Mouse (Mus musculus): Measurements from ENCODE around the gene Surf1. TPM values are rescaled to one million over a fixed set of nuclear protein-coding genes. Genes with fewer than 3 reads are reported as not detected.
"Not testable (repeated sequence)": the region's sequence is repeated elsewhere in the genome, so short reads cannot be mapped to it uniquely, and the experiment has no call there.

Surf1 gene
- polyA plus RNA-seq, 1 experiment, result 128 TPM

DNA sequence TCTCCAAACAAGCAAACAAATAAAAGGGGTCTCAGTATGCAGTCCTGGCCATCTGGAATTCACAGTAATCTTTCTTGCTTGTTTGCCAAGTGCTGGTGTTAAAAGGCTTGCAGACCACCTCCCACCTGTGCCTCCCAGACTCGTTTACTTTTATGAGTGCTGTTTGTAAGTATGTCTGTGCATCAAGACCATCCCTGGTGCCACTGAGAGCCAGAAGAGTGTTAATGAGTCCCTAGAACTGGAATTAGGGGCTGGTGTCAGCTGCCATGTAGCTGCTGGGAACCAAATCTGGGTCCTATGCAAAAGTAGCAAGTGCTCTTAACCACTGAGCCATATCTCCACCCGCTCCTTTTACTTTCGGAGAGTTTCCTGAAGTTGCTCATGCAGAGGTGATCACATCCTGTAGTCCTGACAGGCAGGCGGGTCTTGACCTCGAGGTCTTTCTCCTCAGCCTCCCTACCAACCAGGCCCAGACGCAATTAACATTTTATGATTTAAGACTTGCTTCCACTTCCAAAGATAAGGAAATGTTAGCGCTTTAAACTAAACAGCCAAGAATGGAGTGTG, 14.4 kb downstream of the Surf1 start:
- DNase-seq (ENCODE audit: extremely low spot score in 1 of 2, low spot score in 1 of 2), result no peak

DNA sequence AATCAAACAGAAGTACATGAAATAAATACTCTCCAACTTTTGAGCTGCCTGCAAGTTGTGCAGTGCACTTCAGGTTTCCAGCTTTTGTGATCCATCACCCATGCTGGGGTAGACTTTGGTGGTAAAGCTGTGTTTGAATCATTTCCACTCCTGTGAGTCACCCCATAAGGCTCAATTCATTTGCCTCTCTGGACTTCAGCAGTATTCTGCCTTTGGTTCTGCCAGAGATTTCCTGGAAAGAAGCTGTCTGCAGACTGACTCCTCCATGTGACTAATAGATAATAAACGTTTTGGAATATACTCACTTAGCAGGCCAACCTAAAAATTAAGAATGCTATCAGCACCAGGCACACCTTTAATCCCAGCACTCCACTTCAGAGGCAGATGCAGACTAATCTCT, 15.6 kb downstream of the Surf1 start:
- no peak for DNase-seq (ENCODE audit: extremely low spot score in 1 of 2, low spot score in 1 of 2)

DNA sequence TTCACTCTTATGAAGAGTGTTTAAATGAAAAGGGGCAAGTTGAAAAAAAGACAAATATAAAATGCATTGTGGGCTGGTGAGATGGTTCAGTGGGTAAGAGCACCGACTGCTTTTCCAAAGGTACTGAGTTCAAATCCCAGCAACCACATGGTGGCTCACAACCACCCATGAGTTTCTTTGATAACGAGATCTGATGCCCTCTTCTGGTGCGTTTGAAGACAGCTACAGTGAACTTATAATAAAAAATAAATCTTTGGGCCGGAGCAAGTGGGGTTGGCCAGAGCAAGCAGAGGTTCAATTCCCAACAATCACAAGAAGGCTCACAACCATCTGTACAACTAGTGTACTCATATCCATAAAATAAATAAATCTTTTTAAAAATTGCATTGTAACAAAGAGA, 20.4 kb downstream of the Surf1 start:
- DNase-seq (ENCODE audit: extremely low spot score in 1 of 2, low spot score in 1 of 2), result no peak

DNA sequence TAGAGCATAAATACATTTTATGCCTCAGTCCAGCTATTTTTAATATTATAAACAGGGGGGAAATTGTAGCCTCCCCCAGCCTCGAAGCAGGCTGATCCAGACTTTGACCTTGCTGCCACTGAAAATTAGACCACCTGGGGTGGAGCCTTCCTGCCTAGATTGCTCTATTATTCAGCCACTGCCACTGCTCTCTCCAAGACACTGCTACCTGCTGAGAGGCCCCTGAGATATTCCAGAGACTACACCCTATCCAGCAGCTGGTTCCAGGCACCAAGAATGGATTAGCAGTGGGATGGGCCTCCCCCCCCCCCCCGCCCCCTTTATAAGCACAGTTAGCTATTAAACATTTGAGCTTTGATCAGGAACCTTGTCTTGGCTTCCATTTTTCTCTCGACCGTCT, 30.2 kb downstream of the Surf1 start:
- not testable (repeated sequence) for DNase-seq (ENCODE audit: extremely low spot score in 1 of 2, low spot score in 1 of 2)

DNA sequence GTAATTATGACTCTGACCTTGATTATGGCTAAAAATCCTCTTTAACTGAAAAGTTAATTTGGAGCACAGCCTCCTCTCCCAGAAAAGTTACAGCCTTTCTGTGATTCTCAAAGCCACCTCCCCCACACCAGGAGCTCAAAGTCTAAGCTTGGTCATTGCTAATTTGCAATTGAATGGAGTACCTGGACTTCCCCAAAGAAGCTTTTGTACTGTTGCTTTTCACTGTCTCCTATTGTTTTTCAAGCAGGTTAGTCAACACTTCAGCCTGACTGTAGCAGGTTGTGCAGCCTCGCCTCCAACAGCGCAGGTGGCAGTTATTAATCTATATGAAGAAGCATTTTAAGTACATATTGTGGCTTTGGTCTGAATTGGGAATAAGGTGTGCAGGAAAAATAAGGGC, 30.8 kb downstream of the Surf1 start:
- DNase-seq (ENCODE audit: extremely low spot score in 1 of 2, low spot score in 1 of 2), result not testable (repeated sequence)

DNA sequence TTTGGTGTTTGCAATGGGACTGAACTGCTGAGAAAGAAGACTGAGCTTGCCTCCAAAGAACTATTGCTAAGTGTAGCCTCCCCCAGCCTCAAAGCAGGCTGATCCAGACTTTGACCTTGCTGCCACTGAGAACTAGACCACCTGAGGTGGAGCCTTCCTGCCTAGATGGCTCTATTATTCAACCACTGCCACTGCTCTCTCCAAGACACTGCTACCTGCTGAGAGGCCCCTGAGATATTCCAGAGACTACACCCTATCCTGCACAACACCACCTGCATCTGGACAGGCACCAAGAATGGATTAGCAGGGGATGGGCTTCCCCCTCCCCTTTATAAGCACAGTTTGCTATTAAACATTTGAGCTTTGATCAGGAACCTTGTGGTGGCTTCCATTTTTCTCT, 37.8 kb downstream of the Surf1 start:
- no peak for DNase-seq (ENCODE audit: extremely low spot score in 1 of 2, low spot score in 1 of 2)

DNA sequence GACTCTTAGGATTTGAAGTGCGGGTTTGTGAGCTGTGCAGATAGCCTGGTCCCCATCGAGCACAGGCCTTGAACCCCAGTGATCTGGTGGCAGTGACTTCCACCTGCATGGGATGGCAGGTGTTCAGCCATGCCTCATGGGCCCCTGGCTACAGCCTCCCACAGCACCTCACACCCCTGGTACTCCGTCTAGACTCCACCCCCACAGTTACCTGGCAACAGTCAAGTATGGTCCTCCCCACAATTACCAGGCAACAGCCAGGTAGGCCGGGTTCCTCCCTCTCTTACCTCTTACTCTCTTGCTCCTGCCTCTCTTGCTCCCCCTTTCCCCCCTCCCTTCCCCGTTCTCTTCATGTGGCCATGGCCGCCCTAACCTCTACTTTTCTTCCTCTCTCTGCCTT, 45.7 kb downstream of the Surf1 start:
- DNase-seq (ENCODE audit: extremely low spot score in 1 of 2, low spot score in 1 of 2), result no peak

DNA sequence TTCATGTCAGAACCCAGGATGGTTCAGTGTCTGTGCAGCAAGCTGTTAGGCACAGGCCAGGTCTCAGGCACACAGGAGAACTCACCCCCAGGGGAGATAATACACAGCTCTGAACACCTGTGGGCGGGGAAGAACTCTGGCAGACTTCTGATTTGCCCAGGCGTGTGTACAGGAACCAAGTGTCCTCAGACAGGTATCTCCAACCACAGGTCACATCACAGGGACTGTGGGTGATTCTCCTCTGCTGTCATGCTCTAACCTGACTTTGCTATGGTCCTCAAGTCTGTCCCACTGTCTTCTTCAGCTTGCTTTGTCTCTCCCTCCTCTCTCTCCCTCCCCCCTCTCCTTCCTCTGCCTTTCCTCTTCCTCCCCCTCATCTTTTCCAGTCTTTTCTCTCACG, 51.5 kb downstream of the Surf1 start, which contains the start of gene Abo:
Gene Abo, minus strand, starts transcription at position 101 of the 400 bp plus-strand sequence.
- DNase-seq (ENCODE audit: extremely low spot score in 1 of 2, low spot score in 1 of 2), result no peak

Other genes with a start within 250 kb of the Surf1 start
- not detected in 2 replicates for gene Lcn4, start 245.2 kb downstream of the Surf1 start, polyA plus RNA-seq (2012; rRNA removed)
- not detected in 2 replicates for gene Abo, start 51.6 kb downstream of the Surf1 start, polyA plus RNA-seq (2012; rRNA removed)
- 20.2 and 20.8 TPM in 2 replicates for gene Surf6, start 13.7 kb downstream of the Surf1 start, polyA plus RNA-seq (2012; rRNA removed)
- 51.7 and 53.9 TPM in 2 replicates for gene Med22, start 5.9 kb downstream of the Surf1 start, polyA plus RNA-seq (2012; rRNA removed)
- 705 and 741 TPM in 2 replicates for gene Rpl7a, start 5.8 kb downstream of the Surf1 start, polyA plus RNA-seq (2012; rRNA removed)
- gene Surf2, start 163 bp downstream of the Surf1 start, polyA plus RNA-seq (2012; rRNA removed), result 54.6 and 58.2 TPM in 2 replicates
- gene Surf4, start 17.4 kb upstream of the Surf1 start, polyA plus RNA-seq (2012; rRNA removed), result 55.7 and 60.3 TPM in 2 replicates
- 0.29 and 0.32 TPM in 2 replicates for gene Stkld1, start 17.5 kb upstream of the Surf1 start, polyA plus RNA-seq (2012; rRNA removed)
- 69.6 and 71.2 TPM in 2 replicates for gene Rexo4, start 47.9 kb upstream of the Surf1 start, polyA plus RNA-seq (2012; rRNA removed)
- 3.5 TPM in 2 replicates for gene Adamts13, start 56.9 kb upstream of the Surf1 start, polyA plus RNA-seq (2012; rRNA removed)
- 63.3 and 64.0 TPM in 2 replicates for gene Cacfd1, start 93.4 kb upstream of the Surf1 start, polyA plus RNA-seq (2012; rRNA removed)
- 35.2 and 39.0 TPM in 2 replicates for gene Slc2a6, start 111.5 kb upstream of the Surf1 start, polyA plus RNA-seq (2012; rRNA removed)
- gene Mymk, start 155.6 kb upstream of the Surf1 start, polyA plus RNA-seq (2012; rRNA removed), result 0.65 and 0.74 TPM in 2 replicates
- 34.9 and 42.6 TPM in 2 replicates for gene Adamtsl2, start 162.8 kb upstream of the Surf1 start, polyA plus RNA-seq (2012; rRNA removed)
- gene Fam163b, start 226.0 kb upstream of the Surf1 start, polyA plus RNA-seq (2012; rRNA removed), result 213 and 219 TPM in 2 replicates
- gene Dbh, start 248.7 kb upstream of the Surf1 start, polyA plus RNA-seq (2012; rRNA removed), result 0.40 and 0.50 TPM in 2 replicates

Measured in frontal cortex, adult 2 months (tissue).